Mouse (Mus musculus): ENCODE measurements around the gene Gpr62.

Gene Gpr62

DNA sequence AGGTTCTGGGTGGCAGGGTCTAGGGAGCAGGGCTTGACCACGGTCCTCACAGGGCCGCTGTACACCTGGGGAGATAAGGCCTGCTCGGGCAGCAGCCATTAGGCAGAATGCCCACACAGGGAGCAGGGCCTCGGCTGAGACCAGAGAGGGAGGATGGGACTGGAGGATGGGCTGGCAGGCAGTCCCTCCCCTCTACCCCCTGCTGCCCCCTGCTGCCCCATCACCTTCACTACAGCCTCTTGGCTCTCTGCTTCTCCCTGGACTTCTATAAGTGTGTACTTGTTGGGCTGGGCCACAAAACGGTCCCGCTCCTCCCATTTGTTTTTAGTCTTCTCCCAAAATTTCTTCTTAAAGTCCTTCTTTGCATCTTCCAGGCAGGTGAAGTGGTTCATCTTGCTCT, 8.7 kb upstream of the Gpr62 start:
- DNase-seq (ENCODE audit: low spot score) = peak; percentile 56

DNA sequence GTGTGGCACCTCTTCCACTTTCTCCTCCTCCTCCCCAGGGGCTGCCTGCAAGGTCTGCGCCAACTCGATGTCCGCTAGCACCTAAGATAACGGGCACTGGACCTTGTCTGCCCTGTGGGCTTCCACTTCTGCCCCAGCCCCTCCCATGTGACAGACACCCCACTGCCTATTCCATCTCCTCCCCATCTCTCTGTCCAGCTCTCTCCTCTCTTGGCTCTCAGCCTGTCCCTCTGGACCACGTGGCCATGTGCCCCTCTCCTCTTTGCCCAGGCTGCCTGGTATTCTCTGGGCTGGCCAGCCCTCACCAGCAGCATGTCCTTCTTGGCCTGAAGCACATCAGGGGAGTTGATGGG, 8.0 kb upstream of the Gpr62 start:
- DNase-seq (ENCODE audit: low spot score) = no peak

GRCm38 (mm10) chr9:106473081-106473752, 7.5 kb upstream of the Gpr62 start:
- DNase-seq (ENCODE audit: low spot score) = no peak

GRCm38 (mm10) chr9:106472321-106472720, 6.6 kb upstream of the Gpr62 start:
- no peak for DNase-seq (ENCODE audit: low spot score)

DNA sequence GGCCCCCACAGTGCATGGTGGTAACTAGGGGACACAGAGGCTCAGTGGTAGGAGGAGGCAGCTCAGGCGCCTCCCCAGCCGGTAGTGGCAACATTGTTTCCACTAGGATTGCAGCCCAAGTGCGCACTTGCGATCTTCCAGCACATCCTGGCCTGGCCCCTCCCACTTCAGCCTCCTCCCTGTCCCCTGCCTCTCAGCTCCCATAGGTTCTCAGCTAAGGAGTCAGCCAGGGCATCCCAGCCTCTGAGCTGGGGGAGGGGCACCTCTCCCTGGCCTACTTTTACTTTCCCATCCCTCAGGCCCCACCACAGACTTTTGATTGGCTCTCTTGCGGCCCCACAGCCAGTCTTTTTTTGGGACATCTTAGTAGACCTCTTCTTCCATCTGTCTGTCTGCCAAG, 6.2 kb upstream of the Gpr62 start:
- DNase-seq (ENCODE audit: low spot score) = no peak

DNA sequence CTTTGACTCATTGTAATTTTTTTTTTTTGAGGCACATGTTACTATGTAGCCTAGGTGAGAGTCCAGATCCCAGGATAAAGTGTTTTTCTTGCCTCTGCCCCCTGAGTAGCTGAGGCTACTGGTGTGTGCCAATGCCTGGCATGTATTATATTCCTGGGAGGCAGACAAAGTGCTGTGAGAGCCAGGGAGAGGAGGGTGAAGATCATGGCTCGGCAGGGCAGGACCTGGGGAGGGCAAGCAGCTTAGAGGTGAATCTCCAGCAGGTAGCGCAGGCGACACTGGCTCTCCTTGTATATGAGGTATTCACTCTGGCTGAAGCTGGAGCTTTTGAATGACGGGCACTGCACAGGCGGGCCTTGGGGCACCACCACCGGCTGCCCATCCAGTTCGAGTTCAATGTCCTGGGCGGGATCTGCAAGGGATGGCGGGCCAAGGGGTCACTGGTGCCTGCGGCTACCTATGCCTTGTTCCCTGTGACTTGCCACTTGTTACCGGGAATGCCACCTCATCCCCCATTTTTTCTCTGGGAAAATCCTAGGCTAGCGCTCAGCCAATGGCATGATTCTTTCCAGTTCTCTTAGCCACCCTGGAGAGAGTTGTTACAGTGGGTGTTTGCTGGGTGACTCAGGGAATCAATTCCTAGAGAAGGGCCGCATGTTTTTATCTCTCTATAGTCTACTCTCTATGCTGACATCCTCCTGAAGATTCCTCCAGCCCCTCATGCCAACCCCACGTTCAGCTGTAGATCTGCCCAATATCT, 5.4 kb upstream of the Gpr62 start:
- no peak for DNase-seq (ENCODE audit: low spot score)

GRCm38 (mm10) chr9:106469776-106470175, 4.0 kb upstream of the Gpr62 start:
- no peak for DNase-seq (ENCODE audit: low spot score)

DNA sequence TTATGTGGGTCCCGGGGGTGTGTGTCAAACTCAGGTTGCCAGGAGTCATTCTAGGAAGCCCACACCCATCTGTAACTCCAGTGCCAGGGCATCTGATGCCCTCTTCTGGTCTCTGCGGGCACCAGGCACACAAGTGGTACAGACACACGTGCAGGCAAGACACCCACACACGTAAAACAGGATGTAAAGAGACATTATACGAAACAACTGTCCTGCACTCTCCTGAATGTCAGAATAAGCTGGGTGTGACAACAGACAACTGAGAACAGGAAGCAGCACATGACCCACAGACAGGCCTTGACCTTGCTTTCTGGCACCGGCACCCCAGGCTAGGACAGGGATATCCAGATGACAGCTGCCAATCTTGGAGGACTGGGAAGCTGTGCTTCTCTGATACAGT, 3.6 kb upstream of the Gpr62 start:
- no peak for DNase-seq (ENCODE audit: low spot score)

- DNase-seq (ENCODE audit: low spot score) = no peak
These were observed 2.0 kb upstream of the Gpr62 start for GRCm38 (mm10) chr9:106467746-106468145.

DNA sequence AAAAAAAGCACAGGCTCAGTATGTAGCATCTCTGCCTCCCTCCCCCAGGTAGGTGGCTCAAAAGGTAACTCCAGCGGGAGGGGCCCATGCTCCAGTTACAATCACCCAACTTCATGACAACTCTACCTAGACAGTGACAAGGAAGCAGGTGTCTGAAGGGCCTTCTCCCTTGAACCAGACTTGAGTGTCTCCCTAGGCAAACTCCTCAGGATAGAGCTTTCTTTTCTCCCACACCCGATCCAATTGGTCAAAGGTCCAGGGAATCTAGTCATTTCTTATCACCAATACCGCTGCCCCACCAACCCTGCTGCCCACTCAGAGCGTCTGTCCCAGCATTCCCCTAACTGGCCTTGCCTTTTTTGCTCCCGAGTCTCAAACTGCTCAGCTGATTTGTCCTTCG, 983 bp upstream of the Gpr62 start:
- DNase-seq (ENCODE audit: low spot score) = no peak

DNA sequence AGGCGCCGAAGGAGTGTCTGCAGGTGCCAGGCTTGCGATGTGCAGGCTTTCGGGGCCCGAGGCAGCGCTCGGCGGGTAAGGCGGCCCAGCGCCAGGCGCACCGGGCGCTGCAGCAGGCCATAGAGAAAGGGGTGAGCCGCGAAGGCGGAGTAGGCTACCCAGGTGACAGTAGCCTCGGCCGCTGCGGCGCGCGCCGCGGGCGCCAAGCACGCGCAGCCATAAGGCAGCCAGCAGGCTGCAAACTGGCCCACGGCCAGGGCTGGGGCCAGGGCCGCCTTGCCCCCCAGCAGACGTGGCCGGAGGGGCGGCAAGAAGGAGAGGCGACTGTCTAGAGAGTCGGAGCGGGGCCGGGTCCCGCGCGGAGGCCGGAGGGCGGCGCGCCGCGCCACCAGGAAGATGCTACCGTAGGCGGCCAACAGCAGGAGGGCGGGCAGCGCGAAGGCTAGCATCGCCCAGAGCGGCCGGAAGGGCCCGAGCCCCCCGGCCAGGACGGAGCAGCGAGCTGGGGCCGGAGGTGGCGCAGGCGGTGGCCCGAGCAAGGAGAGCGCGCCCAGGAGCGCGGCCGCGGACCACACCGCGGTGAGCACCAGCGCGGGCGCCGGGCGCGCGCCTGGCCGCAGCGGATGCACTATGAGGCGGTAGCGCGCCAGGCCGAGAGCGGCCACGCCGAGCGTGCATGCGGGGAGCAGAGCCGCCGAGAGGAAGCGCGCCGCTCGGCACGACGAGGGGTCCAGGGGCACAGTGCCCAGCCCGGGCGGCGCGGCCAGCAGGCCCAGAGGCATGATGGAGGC, 792 bp downstream of the Gpr62 start:
- DNase-seq (ENCODE audit: low spot score) = peak; percentile 40

DNA sequence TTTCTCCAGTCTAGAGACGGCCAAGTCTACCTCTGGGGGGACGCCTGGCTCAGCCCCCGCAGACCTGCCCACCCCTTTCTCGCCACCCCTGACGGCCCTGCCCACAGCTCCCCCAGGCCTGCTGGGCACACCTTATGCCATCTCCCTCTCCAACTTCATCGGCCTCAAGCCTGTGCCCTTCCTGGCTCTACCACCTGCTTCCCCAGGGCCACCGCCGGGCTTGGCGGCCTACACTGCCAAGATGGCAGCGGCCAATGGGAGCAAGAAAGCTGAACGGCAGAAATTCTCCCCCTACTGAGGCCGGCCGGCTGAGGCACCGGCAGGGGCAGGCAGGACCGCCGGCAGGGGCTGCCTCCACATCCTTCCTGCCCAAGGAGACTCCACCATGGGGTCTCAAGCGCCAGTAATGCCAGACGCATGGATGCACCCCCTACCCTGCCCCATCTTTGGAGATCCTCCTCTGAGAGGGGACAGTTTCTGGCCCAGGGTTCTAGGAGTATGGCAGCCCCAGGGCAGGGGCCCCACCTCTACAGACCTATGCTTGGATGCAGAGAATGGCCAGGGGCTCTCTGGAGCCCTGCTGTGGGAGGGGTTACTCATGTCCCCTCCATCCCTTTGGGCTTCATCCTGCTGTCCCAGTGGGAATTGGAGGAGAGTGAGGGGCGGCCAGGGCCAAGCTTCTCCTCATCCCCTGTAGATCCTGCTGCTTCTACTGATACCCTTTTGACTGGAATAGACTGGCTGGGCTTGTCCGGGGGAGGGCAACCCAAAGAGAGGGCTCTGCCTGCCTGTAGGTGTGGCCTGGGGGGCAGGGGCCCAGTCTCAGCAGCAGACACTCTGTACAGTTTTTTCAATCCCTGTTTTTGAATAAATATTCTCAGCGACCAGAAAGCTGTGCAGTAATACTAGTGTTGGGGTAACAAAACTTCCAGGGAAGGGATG, 2.3 kb downstream of the Gpr62 start:
- DNase-seq (ENCODE audit: low spot score) = no peak

GRCm38 (mm10) chr9:106462430-106462800, 3.3 kb downstream of the Gpr62 start:
- no peak for DNase-seq (ENCODE audit: low spot score)

DNA sequence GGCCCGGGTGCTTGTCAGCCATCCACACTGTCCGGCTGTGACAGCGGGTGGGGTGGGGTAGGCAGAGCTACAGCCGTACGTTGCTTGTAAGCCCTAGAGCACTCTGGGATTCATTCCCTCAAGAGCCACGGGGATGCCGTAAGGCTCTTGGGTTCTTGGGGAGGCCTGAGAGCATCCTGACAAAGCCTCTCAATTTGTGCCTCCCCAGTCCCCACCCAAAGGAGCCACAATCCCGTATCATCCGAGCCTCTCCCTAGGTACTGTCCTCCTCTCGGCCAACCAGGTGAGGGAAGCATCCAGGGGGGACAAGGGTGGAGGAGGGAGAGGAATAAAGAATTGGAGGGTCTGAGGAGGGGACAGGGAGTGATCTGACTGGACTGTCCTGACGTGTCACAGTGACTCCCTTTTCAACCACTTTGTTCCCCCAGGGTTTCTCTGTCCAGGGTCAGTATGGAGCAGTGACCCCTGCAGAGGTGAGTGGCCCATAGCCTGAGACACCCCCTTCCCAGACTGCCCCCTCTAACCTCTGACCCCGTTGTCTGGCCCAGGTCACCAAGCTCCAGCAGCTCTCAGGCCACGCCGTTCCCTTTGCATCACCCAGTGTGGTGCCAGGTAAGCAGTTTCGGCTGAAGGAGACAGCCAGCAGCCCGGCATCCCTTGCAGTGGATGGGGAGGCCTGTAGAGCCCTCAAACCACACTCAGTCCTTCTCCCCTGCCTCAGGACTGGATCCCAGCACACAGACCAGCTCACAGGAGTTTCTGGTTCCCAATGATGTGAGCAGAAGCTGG, 3.9 kb downstream of the Gpr62 start:
- no peak for DNase-seq (ENCODE audit: low spot score)

- DNase-seq (ENCODE audit: low spot score) = no peak
These were observed 4.7 kb downstream of the Gpr62 start for GRCm38 (mm10) chr9:106461026-106461415.

DNA sequence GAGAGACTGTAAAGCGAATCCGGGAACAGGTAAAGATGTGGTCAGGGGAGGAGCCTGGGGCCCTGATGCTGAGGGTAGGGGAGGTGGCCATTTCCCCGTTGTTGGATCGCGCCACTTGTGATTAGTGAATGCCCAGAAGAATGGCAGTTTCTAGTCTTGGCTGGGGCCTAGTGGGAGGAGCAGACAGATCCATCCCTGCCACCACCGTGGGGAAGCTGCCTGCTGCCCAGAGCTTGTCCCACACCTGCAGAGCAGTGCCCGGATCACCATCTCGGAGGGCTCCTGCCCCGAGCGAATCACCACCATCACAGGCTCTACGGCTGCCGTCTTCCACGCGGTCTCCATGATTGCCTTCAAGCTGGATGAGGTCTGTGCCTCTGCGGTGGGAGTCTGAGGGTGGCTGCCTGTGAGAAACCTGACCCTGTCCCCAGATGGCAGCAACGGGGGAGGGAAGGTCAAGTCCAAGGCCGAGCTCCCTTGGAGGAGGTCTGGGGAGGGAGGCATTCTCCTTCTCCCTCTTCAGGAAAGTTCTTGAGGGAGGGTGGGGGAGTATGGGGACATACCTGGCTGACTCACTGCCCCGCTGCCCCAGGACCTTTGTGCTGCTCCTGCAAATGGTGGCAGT, 5.2 kb downstream of the Gpr62 start:
- no peak for DNase-seq (ENCODE audit: low spot score)

GRCm38 (mm10) chr9:106459946-106460345, 5.8 kb downstream of the Gpr62 start:
- no peak for DNase-seq (ENCODE audit: low spot score)

- DNase-seq (ENCODE audit: low spot score) = no peak
These were observed 7.8 kb downstream of the Gpr62 start for GRCm38 (mm10) chr9:106457920-106458319.

DNA sequence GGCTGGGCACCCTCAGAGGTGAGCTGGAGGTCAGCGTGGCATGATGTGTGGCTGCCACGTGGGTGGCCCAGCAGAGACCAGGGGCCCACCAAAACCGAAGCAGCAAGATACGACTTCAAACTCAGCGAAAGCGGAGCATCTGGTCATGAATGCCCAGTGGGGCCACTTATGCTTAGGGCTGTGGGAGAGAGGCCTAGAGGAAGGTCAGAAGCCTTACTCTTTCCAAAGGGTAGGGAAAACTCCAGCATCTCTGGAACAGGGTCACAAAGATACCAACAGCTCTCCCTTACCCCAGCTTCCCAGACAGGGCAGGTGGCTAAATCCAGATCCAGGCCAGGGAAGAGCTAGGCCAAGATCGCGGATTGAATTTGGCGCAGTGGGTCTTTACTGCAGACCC, 8.6 kb downstream of the Gpr62 start:
- DNase-seq (ENCODE audit: low spot score) = no peak

DNA sequence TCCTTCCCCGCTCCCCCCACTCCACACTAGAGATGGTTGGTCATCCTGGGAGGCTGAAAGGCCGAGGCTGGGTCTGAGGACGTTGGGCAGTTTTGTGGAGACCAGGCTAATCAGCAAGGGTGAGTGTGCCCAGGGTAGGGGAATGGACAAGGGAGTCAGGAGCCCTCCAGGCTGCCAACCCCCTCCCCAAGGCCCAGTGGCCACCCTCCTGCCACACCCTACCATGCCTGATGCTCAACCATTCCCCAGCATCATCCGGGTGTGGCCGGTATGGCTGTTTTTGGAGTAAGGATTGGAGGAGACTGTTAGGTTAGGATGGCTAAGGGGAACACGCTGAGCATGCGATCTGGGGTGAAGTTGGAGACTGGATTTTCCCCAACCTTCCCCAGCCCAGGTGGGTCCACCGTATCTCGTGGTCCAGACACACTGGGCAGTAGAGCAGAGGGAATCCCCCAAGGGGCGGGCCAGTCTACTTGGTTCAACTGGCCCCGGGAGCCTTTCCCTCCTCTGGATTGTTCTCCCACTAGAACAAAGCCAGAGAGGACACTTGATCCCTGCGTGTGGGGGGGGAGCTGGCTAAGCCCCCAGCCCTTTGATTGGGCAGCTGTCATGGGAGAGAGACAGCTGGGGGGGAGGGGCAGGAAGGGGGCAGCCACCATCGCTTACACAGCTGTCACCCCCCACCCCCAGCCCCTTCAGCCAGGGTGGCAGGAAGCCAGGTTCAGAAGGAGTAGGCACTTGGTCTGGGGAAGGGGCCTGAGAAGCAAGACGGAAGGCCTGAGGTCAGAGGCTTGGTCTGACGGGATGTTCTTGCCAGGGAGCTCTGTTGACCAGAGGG, 9.2 kb downstream of the Gpr62 start:
- no peak for DNase-seq (ENCODE audit: low spot score)

All from T-cell, adult 2 months (primary cell).